Mouse (Mus musculus) olfactory bulb, adult 2 months (tissue): ENCODE measurements at regions not wholly inside any gene's neighbourhood (a gene's known extent, or its start where the extent isn't known, plus 50 kb on each side); places are given as distances from the start of the nearest gene placed in this dataset.

Experiments
- H3K27ac ChIP-seq: fragments of 200-500 bp; 2 replicates; pipeline ENCODE4 v1.5.1; 2012; ENCODE audit warnings: low read depth, low read length; ENCODE audit not compliant: insufficient read depth
- H3K4me1 ChIP-seq: fragments of 200-500 bp; 2 replicates; pipeline ENCODE4 v1.6.1; 2012; ENCODE audit warnings: low read length; ENCODE audit not compliant: control insufficient read depth, insufficient read depth
- H3K4me3 ChIP-seq: fragments of 200-500 bp; 2 replicates; pipeline ENCODE4 v1.5.1; 2012; ENCODE audit warnings: mild to moderate bottlenecking, low read depth, low read length, moderate library complexity; ENCODE audit not compliant: insufficient read depth
- CTCF ChIP-seq: fragments of 200-500 bp; IDR thresholded peaks from 2 replicates; pipeline ENCODE4 v1.5.1; 2012; ENCODE audit warnings: low read depth, mild to moderate bottlenecking, low read length, moderate library complexity; ENCODE audit not compliant: insufficient read depth
- POLR2A ChIP-seq: fragments of 200-500 bp; IDR thresholded peaks from 2 replicates; pipeline ENCODE4 v1.6.1; 2012; ENCODE audit warnings: mild to moderate bottlenecking, low read depth, low read length, moderate library complexity; ENCODE audit not compliant: insufficient read depth
- WGBS: fragments of 180-500 bp; shearing (Covaris S2); methylation state at CpG from one replicate; pipeline ENCODE4 v1.1.7; 2018; 5-methylcytosine and 5-hydroxymethylcytosine counted together

- H3K4me1 ChIP-seq: no peaks in the 10 kb centered on the region
- WGBS: 94% methylated on average over 1 of the region's 1 CpGs
- H3K4me3 ChIP-seq: no peak overlapping the region
- no peak overlapping the region for H3K27ac ChIP-seq
- TF ChIP-seq CTCF: no peak
- no peak for TF ChIP-seq POLR2A
Measured at GRCm38 (mm10) chr4:25337638-25338037, 56.0 kb upstream of the Ufl1 start.
